Mouse (Mus musculus) lung, postnatal 0 days (tissue): ENCODE data around the gene Pax8. TPM values are rescaled to one million over a fixed set of nuclear protein-coding genes. Genes with fewer than 3 reads are reported as not detected.

ENCODE experiments used
- ATAC-seq: fragments of 200-750 bp; cut with Nextera tagmentation; 2 replicates; pipeline ENCODE4 v1.8.0; 2017; ENCODE audit warnings: moderate library complexity
- DNase-seq: peaks from one replicate; pipeline ENCODE4 v3.0.0-alpha.2; 2016; ENCODE audit warnings: low spot score
- H3K27ac ChIP-seq: fragments of 300-500 bp; sonication (generic); 2 replicates; pipeline ENCODE4 v1.5.1; 2014; ENCODE audit warnings: antibody characterized with exemption, mild to moderate bottlenecking, low read length, mixed read lengths
- H3K27me3 ChIP-seq: fragments of 300-500 bp; sonication (generic); replicated peaks from 2 replicates; pipeline ENCODE4 v1.6.1; 2014; ENCODE audit warnings: low read length, mixed read lengths; ENCODE audit not compliant: insufficient read depth
- H3K36me3 ChIP-seq: fragments of 300-500 bp; sonication (generic); 2 replicates; pipeline ENCODE4 v1.6.1; 2014; ENCODE audit warnings: low read length, mixed read lengths; ENCODE audit not compliant: insufficient read depth
- H3K4me1 ChIP-seq: fragments of 300-500 bp; sonication (generic); 2 replicates; pipeline ENCODE4 v1.6.1; 2014; ENCODE audit warnings: antibody characterized with exemption, low read depth, low read length, mixed read lengths; ENCODE audit not compliant: insufficient read depth
- H3K4me2 ChIP-seq: fragments of 300-500 bp; sonication (generic); replicated peaks from 2 replicates; pipeline ENCODE4 v1.6.1; 2014; ENCODE audit warnings: low read depth, mild to moderate bottlenecking, low read length, moderate library complexity, mixed read lengths
- H3K4me3 ChIP-seq: fragments of 300-500 bp; sonication (generic); 2 replicates; pipeline ENCODE4 v1.5.1; 2014; ENCODE audit warnings: low read depth, low read length
- H3K9ac ChIP-seq: fragments of 300-500 bp; sonication (generic); replicated peaks from 2 replicates; pipeline ENCODE4 v1.6.1; 2014; ENCODE audit warnings: low read depth, mild to moderate bottlenecking
- H3K9me3 ChIP-seq: fragments of 300-500 bp; sonication (generic); 2 replicates; pipeline ENCODE4 v1.6.1; 2016; ENCODE audit warnings: low read length, mixed read lengths
- CTCF ChIP-seq: IDR thresholded peaks from 2 replicates; pipeline ENCODE4 v1.5.1; 2016; ENCODE audit warnings: antibody characterized with exemption, mild to moderate bottlenecking
- EP300 ChIP-seq: IDR thresholded peaks from 2 replicates; pipeline ENCODE4 v1.6.1; 2016; ENCODE audit warnings: antibody characterized with exemption, mild to moderate bottlenecking, control low read depth
- WGBS: fragments of 180-500 bp; shearing (Covaris S2); extraction: QIAGEN DNeasy Blood & Tissue Kit; methylation state at CpG from one replicate; pipeline ENCODE4 v1.1.7; 2014; 5-methylcytosine and 5-hydroxymethylcytosine counted together
- polyA plus RNA-seq: library from polyadenylated mRNA; unstranded; fragments of >200 nt; fragmentation: Nextera tagmentation; extraction: Ambion mirVana; gene quantifications from 2 replicates; pipeline ENCODE4 v1.2.1, GENCODE M21; 2015

Gene Pax8
- polyA plus RNA-seq, 1 experiment from 2014 or later, result not detected

DNA sequence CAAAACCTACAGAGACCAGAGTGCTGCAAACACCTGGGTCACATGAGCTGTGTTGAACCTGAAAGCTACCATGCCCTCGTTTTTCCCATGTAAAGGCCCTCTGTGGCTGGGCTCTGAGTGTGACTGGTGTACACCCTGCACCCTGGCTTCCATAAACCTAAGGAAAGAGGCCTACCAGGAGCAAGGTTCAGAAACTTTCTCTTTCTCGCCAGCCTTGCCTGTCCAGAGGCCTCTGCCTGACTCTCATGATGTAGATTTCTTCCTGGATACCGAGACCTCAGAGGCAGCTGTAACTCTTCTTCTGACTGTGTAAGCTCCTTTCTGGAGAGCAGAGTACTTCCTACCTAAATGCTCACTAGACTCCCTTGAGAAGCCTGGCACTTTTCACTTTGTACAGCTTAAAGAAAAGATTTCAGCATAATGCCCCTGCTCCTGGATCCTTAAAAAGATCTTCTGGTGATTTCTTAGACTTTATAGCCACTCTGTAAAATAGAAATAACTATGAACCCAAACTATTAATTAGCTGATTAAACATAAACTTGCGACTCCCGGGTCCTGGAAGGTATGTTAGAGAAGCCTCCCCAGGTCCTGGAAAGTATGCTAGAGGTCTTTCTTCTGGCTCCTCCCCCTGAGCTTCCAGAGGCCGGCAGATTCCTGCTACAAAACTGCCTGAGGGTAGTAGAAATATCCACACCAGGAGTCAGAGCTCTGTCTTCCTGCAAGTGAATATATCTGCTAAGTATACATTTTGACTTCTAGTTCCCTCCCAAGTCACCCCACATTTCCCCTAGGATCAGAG is 20.1 kb downstream of the Pax8 start:
- no peak overlapping the region for H3K9ac ChIP-seq
- H3K4me2 ChIP-seq, result no peak overlapping the region
- DNase-seq (no peak), ATAC-seq (no peak)
- no peak overlapping the region for H3K27ac ChIP-seq
- H3K4me1 ChIP-seq, result no peaks in the 10 kb centered on the region
- no peaks in the 10 kb centered on the region for H3K27me3 ChIP-seq
- 42% methylated on average over 6 of the region's 6 CpGs for WGBS
- no peaks in the 10 kb centered on the region for H3K36me3 ChIP-seq
- H3K4me3 ChIP-seq, result no peak overlapping the region
- TF ChIP-seq EP300, result no peak
- no peak for TF ChIP-seq CTCF
- no peaks in the 10 kb centered on the region for H3K9me3 ChIP-seq

DNA sequence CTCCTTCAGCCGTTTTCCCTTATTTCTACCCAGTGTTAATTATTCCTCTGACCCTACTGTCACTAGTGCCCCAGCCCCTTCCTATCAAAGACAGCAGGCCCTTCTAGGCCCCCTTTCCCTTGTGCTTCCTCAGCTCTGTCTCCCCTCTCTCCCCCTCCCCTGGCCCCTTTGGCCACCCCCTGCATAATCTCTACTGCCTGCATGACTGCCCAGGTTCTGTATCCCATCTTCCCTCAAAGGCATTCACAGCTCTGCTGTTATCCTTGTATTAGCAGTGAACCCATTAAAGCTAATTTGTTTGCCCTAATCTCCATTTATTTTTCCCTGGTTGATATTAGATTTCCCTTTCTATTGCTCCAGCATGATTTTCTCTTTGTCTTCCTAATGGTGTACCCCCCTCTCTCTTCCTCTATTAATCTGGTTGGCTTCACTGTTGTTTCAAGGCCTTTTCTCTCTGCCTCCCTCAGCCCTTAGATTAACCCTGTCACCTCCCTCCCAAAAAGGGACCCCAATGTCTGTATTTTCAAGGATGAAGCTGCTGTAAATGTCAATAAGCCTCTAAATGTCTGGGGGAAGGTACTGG is 20.9 kb downstream of the Pax8 start:
- H3K27ac ChIP-seq, result no peak overlapping the region
- DNase-seq, result no peak
- no peak overlapping the region for H3K4me3 ChIP-seq
- no peak for ATAC-seq
- TF ChIP-seq CTCF, result no peak
- TF ChIP-seq EP300, result no peak
- H3K27me3 ChIP-seq, result no peaks in the 10 kb centered on the region
- no peaks in the 10 kb centered on the region for H3K4me1 ChIP-seq
- no peaks in the 10 kb centered on the region for H3K36me3 ChIP-seq
- H3K4me2 ChIP-seq, result no peak overlapping the region
- no peaks in the 10 kb centered on the region for H3K9me3 ChIP-seq
- H3K9ac ChIP-seq, result no peak overlapping the region
- WGBS, result 70% methylated on average over 1 of the region's 1 CpGs

DNA sequence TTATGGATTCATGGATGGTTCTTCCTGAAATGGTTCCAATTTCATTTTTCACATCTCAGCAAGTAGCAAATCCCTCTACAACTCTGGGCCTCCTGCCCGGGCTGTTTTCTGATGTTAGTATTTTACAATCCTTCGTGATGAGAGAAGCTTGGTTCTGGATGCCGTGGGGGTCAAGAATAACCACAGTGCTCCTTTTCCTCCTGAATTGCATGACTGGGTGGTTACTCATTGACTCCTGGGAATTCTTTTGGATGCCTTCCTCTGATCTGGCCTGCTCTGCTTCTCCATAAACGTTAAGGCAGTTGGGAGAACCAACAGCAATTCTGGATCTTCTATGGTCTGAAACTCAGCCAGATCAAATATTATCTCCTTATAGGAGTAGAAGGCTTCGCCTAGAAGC is 22.2 kb downstream of the Pax8 start:
- no peak overlapping the region for H3K9ac ChIP-seq
- TF ChIP-seq CTCF (no peak), EP300 (no peak)
- DNase-seq (no peak), ATAC-seq (no peak)
- H3K36me3 ChIP-seq, result no peaks in the 10 kb centered on the region
- no peak overlapping the region for H3K27ac ChIP-seq
- H3K27me3 ChIP-seq, result no peaks in the 10 kb centered on the region
- H3K4me1 ChIP-seq, result no peaks in the 10 kb centered on the region
- H3K4me2 ChIP-seq, result no peak overlapping the region
- no peak overlapping the region for H3K4me3 ChIP-seq
- 71% methylated on average over 5 of the region's 5 CpGs for WGBS
- H3K9me3 ChIP-seq, result no peaks in the 10 kb centered on the region

DNA sequence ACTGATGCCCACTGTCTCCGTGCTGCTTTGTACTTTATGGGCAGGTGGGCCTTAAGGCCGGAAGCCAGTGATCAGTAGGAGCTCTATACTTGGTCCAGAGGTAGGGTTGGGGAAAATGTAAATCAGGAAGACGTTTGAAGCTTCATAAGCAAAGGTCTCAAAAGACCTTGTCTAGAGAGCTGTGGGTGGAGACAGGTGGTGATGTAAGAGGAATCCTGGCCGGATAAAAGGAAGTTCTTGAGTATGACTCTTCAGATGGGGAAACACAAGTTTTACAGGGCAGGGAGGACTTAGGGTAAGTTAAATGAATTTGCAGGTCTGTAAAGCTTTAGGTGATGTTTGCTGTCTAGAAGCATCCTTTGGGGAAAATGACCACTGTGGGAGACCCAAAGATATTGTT is 26.3 kb downstream of the Pax8 start:
- no peak overlapping the region for H3K4me3 ChIP-seq
- ATAC-seq (no peak), DNase-seq (no peak)
- no peak overlapping the region for H3K4me2 ChIP-seq
- H3K9me3 ChIP-seq, result no peaks in the 10 kb centered on the region
- no peaks in the 10 kb centered on the region for H3K4me1 ChIP-seq
- no peak for TF ChIP-seq EP300
- TF ChIP-seq CTCF, result no peak
- WGBS, result 67% methylated on average over 4 of the region's 4 CpGs
- H3K27ac ChIP-seq, result no peak overlapping the region
- no peak overlapping the region for H3K9ac ChIP-seq
- H3K36me3 ChIP-seq, result no peaks in the 10 kb centered on the region
- H3K27me3 ChIP-seq, result no peaks in the 10 kb centered on the region

GRCm38 (mm10) chr2:24443256-24443790 is 32.1 kb downstream of the Pax8 start:
- H3K9me3 ChIP-seq, result no peaks in the 10 kb centered on the region
- H3K27me3 ChIP-seq, result no peaks in the 10 kb centered on the region
- no peak overlapping the region for H3K4me3 ChIP-seq
- H3K4me2 ChIP-seq, result no peak overlapping the region
- no peak overlapping the region for H3K9ac ChIP-seq
- no peak for TF ChIP-seq EP300
- no peak for TF ChIP-seq CTCF
- no peak for DNase-seq
- no peaks in the 10 kb centered on the region for H3K36me3 ChIP-seq
- H3K27ac ChIP-seq, result no peak overlapping the region
- H3K4me1 ChIP-seq, result no peaks in the 10 kb centered on the region
- ATAC-seq, result no peak
- 50% methylated on average over 3 of the region's 3 CpGs for WGBS

GRCm38 (mm10) chr2:24442303-24442925 is 33.0 kb downstream of the Pax8 start:
- H3K4me2 ChIP-seq, result no peak overlapping the region
- H3K9me3 ChIP-seq, result no peaks in the 10 kb centered on the region
- no peak for ATAC-seq
- WGBS, result 60% methylated on average over 4 of the region's 4 CpGs
- no peaks in the 10 kb centered on the region for H3K27me3 ChIP-seq
- H3K27ac ChIP-seq, result no peak overlapping the region
- TF ChIP-seq EP300 (no peak), CTCF (no peak)
- H3K4me1 ChIP-seq, result no peaks in the 10 kb centered on the region
- H3K4me3 ChIP-seq, result no peak overlapping the region
- H3K9ac ChIP-seq, result no peak overlapping the region
- no peak for DNase-seq
- H3K36me3 ChIP-seq, result no peaks in the 10 kb centered on the region
